Mouse (Mus musculus) granulocyte monocyte progenitor cell, adult 5-6 weeks (primary cell): ENCODE data around the gene 1190002N15Rik. TPM values are rescaled to one million over a fixed set of nuclear protein-coding genes. Genes with fewer than 3 reads are reported as not detected.

Source experiments
- ATAC-seq: replicated peaks from 2 replicates; pipeline ENCODE4 v1.8.0; 2016; ENCODE audit warnings: mild to moderate bottlenecking, moderate TSS enrichment, inconsistent platforms; ENCODE audit not compliant: poor library complexity, severe bottlenecking
- total RNA-seq, 2 experiments: library from RNA; stranded (forward) in 1 of 2; stranded (reverse) in 1 of 2; fragments of 200-712, 200-1000 nt in 1 of 2; fragments of >200 nt in 1 of 2; fragmentation: Nextera tagmentation in 1 of 2; gene quantifications; 2 replicates each; pipeline ENCODE4 v1.2.3; 2014 to 2017

1190002N15Rik gene
- total RNA-seq (2014; fragmentation: Nextera tagmentation) (13.3 and 14.3 TPM in 2 replicates), total RNA-seq (2017) (11.8 and 18.7 TPM in 2 replicates)

DNA sequence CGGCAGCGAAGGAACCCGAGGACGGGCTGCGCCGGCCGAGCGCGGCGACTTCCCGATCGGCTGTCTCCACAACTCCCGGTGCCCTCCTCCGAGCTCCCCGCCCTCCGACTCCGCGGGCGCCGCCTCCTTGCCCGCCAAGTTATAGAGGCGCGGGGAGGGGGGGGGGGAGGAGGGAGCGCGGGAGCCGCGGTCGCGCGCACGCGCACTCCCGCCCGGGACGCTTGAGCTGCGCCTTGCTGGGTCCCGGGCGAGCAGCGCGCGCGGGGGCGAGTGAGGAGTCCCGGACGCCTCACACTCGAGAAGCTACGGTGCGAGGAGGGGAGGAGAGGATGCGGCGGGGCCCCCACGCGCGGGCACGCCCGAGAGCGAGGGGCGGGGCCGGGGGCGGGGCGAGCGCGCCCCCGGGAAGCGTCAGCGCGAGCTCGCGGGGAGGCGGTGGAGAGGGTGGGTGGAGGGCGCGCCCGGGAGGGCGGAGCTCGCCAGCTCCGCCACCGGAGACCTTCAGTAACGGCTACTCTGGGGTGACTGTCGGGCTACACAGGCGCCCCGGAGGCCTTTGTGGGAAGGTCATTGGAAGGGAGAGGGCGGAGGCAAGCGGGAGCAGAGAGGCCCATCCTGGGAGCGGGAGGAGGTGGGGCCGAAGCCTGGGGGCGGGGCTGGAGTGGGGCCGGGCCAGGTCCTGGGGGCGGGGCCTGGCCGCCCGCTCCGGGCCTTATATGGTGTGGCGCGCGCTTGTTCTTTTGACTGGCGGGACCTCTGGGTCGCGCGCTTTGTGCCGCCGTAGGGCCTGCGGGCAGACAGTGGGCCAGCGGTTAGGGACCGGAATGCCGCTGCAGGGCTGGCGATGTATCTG is at the start of gene 1190002N15Rik:
Gene 1190002N15Rik, minus strand, starts transcription at position 112 of the 853 bp plus-strand sequence.
- peak; percentile 70 for ATAC-seq

DNA sequence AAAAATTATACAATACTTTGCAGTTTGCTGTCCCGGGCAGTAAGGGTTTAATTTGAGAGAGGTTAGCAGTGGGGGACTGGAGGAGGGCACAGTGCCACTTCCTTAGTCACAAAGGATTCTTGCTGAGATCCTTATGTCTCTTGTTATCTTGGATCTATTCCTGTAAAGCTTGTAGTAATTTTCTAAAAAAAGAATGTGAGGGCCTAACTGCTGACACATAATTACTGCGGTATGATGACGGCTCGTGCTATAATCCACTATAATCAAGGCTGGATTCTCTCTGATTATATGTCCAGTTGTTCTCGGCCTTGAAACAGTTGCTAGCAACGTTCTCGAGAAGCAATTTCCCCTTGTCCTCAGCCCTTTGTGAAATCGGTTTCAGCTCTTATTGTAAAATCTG is 44.4 kb upstream of the 1190002N15Rik start:
- ATAC-seq, result no peak

DNA sequence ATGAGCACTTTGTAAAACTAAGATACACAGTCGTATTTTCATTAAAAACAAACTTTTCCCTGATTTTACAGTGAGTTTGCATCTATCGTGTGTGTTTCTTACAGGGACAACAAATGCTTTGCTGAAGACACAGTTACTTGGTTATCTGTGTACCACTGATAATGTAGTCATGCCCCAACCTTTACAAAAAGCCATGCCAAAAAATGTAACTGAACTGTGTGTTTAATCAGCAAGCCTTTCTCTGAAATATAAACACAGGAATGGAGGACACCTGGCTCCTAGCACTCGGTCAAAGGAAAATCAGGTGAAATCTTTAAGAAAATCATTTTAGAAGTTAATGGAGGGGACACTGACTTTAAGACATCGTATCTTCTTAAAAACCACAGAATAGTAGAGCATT is 43.8 kb upstream of the 1190002N15Rik start:
- no peak for ATAC-seq

DNA sequence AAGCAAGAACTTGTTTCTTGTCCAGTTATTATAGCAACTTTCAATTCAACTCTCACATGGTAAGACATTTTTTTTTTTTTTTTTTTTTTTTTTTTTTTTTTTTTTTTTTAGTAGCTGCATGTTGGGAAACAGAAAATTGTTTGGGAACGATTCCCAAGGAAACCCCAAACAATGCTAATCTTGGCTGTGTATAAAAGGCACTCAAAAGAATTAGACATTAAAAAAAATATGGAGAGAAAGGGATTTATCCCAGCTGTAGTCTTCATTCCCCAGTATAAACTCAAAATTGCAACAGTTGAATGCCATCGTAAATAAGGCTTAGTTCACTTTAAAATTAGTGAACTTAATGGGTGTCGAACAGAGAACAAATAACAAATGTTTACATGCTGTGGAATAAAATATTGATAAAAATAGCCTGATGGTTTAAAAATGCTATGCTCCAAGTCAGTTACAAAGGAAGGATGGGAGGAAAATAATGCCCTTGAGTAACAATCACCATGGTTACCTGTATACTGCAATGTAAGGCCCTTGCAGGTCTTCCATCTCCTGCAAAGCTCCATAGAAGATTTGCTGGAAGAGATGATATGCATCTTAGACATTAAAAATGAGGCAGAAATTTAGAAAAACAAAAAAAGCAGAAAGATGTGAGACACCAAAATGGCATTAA is 42.3 kb upstream of the 1190002N15Rik start:
- ATAC-seq, result no peak

DNA sequence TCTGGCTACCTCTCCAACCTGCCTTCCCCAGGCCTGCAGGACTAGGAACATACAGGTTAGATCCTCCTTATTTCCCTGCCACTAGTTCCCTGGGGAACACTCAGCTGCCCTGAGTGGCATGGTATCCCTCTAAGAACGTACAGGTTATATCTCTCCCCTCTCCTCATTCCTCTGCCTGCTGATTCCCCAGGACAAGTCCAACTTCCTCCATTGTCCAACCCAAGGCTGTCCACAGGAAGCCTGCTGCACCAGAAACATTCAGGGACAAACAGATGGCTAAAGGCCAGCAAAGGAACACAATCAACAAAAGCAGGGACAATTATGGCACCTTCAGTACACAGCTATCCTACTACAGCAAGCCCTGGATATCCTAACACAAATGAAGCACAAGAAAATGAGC is 33.9 kb upstream of the 1190002N15Rik start:
- no peak for ATAC-seq

DNA sequence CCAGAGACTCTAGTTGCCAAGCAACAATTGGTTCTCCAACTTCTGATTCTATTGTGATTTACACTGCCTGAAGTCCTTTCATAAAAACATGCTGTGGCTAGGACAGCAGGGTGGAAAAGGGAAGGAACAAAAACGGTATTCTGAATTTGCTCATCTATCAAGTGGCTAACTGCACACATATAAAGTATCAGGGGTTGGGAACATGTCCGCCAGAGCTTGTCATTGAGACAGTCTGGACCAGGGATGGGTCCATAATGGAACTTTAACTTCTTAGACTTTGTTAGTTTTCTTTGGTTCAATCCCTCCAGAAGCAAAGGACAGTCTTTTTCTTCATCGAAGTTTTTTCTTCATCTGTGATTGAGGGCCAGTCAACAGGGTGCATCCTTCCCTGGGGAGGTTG is 30.5 kb upstream of the 1190002N15Rik start:
- no peak for ATAC-seq

DNA sequence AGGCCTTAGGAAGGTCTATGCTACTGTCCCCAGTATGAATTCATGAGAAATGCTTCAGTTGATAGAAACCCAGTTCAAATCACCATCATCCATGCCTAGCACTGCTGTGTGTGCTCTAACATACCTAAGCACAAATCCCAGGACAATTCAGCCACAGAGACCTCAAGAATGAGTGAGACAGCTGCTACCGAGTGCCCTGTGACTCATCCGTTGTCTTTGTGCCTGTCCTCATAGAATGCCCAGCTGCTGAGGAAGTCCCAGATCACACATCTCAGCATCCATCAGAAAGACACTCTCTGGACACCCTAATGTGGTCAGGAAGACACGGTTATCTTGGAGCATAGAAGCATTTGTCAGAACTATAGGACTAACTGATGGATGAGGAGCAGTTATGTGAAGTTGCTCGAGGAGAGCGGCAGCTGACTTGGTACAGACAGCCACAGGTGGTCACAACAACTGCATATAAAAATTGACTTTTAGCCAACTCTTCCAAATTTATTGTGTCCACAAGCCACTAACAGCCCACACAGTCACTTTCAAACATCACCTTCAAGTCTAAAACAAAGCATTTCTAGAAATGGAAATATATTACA is 29.9 kb upstream of the 1190002N15Rik start:
- no peak for ATAC-seq

DNA sequence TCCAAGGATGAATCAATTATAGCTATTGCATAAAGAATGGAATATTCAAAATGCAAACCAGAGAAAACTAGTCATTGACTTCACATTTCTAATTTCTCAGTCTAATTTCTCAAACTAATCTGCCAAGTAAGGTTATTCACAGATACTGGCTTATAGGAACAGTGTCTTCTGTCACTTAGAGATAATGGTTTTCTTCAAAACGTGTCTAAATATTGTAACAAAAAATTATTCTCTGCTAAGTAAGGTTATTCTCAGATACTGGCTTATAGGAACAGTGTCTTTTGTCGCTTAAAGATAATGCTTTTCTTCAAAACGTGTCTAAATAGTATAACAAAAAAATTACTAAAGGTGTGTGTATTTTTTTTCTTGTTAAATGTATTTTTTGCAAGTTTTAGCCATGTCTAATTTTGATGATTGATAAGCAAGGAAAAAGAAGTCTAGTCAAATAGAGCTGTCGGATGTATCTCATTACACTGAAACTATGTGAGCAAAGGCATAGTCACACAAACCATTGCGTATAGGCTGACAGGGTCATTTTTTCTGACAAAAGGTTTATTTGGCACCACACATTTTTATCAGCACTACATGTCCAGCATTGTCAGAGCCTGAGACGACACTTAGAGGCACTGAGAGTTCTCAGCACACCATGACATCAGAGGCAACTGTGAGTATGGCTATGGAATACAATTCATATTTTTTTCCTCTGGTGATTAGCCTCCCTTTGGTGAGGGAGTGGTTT is 19.1 kb upstream of the 1190002N15Rik start:
- ATAC-seq, result no peak

DNA sequence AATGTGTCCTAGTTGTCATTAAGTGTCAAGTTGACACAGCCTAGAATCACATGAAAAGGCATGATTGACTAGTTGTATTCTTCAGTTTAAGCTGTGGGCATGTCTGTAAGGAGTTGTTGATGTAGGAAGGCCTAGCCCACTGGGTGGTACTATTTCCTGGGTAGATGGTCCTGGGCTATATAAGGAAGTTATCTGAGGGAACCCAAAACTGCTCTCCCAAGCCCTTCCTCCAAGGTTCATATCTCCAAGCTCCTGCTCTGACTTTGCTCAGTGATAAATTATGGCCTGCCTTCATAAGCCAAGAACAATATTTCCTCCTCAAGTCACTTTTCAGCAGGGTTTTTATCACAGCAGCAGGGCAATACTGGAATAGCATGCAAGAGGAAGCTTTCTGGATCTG is 18.4 kb upstream of the 1190002N15Rik start:
- no peak for ATAC-seq

DNA sequence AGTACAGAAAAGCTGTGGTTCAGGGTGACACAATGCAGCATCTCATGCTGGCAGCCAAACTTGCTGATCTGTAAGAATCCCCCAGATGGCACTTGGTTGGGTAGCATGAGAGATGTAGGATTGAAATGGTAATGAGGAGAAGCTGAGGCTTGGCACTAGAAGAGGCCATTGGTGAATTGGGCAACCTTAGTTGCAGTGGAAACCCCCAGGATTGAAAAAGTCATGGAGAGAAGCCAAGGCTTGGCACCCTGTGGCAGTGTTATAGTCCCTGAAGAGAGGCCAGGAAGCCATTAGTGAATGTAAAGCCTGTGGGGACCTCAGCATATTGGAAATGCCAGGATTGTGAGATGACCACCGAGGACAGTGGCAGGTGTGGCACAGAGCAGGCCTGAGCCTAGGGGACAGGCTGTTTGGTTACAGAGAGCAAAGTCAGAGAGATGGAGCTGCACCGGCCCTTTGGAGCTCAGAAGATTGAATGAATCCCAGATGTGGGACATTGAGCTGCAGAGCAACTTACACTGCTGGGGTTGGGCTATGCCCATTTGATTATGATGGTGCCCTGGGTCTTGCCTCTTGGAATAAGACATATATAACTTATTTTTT is 12.7 kb upstream of the 1190002N15Rik start:
- ATAC-seq, result no peak

DNA sequence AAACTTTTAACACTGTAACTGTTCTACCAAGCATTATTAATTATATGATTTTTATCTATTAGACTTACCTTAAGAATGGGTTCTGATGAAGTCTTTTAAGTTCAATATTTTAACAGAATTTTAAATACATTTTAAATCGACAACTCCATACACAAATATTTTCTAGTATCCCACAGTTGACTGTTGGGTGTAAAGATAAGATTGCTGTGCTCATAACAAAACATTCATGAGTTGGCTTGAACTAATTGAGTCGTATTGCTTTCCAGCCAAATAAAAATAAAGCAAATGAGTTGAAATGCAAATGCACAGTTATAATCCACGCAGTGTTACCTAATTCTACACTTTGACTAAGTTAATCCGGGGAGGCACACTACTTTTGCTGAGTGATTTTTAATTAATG is 6.0 kb upstream of the 1190002N15Rik start:
- ATAC-seq, result no peak

DNA sequence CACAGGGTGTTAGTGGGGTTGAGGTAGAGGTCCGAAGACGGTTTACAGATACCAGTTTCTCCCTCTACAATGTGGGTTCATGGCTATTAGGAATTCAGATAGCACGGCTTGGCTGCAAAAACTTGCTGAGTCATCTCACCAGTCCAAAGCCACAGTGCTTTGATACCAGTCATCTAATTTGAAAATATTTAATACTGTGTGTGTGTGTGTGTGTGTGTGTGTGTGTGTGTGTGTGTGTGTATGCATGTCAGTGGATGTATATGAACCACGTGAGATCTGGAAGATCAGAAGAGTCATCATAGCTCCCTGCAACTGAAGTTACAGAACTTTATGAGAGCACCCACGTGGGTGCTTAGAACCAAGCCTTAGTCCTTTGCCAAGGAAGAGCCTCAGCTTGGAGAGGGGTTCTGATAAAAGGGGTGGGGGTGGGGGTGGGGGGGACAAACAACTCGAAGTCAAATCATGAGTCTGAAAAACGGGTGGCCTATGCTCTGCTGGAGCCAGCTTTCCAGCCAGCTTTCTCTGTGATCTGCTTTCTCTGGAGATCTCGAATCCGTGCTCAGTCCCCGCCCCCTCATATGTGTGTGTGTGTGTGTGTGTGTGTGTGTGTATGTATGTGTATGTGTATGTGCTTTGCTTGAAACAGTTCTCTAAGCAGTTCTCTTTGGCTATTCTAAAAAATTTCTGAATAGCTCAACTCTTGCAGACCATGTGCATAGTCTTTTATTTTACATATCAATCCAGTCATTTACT is 2.6 kb upstream of the 1190002N15Rik start:
- ATAC-seq, result no peak

DNA sequence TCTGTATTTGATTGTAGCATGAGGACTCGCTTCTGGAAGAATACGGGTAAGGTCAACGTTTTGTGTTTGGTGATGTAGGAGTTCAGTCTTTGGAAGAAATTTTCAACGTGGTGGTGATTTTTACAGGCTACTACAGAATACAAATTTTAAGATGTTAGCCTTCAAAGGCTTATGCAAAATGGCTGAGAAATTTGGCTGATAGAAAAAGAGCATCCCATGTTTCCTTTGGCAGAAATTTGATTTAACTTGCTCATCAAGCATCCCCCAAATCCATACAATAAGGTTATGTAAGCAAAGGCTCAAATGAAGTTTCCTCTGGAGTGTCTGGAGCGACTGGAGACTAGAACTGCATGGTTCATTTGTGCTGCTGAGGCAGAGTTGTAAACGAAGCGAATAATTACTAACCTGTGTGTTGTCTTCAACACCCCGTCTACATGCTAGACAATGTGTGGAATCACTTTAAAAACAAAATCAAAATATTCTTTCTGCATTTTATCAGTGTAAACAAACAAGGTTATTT is 1.5 kb upstream of the 1190002N15Rik start:
- ATAC-seq, result no peak

DNA sequence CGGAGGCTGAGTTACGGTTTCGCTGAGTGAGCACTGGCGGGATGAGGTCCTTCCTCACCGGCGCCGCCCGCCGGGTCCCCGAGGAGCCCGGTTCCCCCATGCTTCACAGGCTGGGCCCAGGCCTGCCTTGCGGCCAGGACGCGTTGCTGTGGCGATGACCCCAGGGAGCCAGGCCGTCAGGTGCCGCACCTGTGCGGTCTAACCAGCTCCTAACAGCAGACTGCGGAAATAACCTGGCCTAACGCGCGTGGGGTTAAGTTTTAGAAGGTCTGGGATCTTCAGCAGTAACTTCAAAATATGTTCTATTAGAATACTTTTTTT is 902 bp upstream of the 1190002N15Rik start:
- ATAC-seq, result no peak

DNA sequence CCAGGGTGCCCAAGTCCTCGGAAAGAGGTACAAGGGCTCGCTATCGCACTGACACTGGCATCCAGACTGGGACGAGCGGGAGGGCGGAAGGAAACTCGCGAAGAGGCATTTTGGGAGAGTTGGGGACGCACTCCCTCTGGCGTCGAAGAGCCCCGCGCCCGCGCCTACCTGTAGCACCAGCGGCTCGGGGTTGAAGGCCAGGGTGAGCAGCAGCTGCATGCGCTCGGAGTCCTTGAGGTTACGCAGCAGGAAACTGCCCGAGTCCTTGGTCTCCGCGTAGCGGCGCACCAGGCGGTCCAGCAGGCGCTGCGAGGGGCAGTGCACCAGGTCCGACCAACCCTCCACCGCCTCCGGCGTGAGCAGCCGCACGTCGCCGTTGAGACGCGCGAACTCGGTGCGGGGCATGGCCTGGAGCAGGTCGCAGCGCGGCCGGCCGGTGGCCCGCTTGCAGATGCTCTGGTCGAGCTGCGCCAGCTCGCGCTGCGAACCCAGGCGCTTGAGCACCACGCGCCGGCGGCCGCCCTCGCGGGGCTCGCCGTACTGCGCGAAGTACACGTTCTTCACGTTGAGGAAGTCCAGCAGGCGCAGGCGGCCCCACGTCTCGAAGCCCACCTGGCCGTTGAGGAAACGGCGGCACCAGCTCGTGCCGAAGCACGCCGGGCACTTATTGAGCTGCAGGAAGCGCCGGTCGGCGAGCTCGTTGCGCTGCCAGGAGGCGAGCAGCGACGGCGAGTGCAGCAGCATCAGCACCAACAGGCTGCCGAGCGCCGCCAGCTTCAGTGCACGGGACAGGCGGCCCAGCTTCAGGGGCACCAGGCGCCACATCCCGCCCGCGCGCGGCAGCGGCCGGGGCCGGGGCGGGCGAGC is 597 bp downstream of the 1190002N15Rik start:
- ATAC-seq, result peak; percentile 22

DNA sequence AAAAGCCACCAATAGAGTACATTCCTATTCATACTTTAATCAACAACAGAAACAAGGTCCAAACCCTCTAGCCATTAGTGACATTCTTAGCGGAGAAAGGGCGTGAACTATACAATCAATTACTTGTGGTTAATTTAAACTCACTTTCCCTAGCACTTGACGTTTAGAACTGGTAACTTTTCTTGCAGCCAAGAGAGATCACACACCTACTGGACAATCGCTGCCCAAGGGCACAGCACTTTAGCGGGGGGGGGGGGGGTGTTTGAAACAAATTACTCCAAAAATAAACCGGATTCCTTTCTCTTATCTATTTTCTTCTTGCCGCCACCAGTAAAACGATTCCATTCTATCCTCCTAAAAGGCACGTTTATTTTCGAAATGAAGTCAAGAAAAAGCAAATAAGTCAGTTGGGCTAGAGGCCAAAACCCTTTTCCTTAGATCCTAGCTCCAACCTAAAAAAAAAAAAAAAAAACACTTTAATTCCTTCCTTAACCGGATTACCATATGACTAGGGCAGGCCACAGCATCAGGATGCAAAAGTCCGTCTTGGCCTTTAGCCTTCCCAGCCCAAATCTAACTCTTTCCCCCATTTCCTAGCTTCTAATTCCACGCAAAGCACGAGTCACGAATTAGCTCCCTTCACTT is 1.5 kb downstream of the 1190002N15Rik start:
- no peak for ATAC-seq

DNA sequence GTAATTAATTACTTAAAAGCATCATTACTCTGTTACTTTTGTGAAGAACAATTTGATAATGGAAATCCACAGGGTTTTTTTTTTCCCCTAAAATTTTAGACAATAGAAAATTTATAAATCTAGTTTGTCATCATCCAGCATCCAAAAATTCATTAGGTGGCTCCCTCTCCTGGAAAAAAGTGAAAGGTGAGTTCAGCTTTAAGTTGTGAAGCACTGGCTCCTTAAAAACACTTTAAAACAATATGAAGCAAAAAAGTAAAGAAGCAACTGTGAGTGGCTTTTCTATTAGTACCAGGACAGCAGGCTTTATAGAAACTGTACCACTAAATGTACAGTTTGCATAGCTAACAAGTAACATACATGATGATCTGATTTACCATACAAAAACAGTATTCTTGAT is 3.1 kb downstream of the 1190002N15Rik start:
- no peak for ATAC-seq

DNA sequence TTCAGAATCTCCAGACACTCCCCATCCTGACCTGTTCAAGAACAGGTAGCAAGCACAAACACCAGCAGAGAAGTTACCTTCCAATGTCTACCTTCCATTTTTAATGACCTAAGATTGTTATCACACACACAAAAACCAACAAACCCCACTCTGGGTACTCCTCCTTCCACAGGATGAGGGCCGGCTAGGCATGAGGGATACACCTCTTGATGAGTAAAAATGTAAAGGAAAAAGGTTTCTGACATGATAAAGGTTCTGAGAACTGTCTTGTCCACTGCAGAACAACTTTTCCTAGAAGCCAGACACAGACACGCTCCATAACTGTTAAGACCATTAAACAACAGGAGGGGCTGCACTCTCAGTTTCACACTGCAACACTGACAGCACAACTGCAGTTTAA is 3.7 kb downstream of the 1190002N15Rik start:
- no peak for ATAC-seq
